17 mouse cellular contexts compared by ENCODE assay signal in genomic region chr17:63807590-63808228, GRCm38 (mm10). TPM values are rescaled to one million over a fixed set of nuclear protein-coding genes. Genes with fewer than 3 reads are reported as not detected.
DNase-seq lines count a peak whose midpoint lies in the region; ATAC-seq lines count a peak whose summit lies in the region.
"Had no signal": no experiment of that assay in that cellular context is flagged by ENCODE, and none has a peak within 500 bp of the region (broad histone marks: within the 10 kb centered on the region; RNA-seq: fewer than 3 reads in every experiment).

No protein-coding gene starts in this region.

- H3K27ac ChIP-seq in heart, embryonic 10.5 days: no peak overlapping the region
- no peak overlapping the region; the same call in 1 of the 2 replicates for H3K27ac ChIP-seq in hindbrain, embryonic 11.5 days (ENCODE audit: low read depth, low read length)
- H3K27ac ChIP-seq in midbrain, embryonic 12.5 days (replicated peaks): 0 out of 2 replicates have a peak overlapping the region, but pooled peaks have one; percentile 35
- H3K27ac ChIP-seq in kidney, embryonic 14.5 days (ENCODE audit: low read depth, low read length): no peak overlapping the region
- H3K27ac ChIP-seq: embryonic facial prominence, embryonic 13.5 days; kidney, embryonic 15.5 days; lung, embryonic 15.5 days had no signal

- H3K27me3 ChIP-seq in heart, embryonic 10.5 days (ENCODE audit: insufficient read depth, poor library complexity, severe bottlenecking): no peaks in the 10 kb centered on the region
- H3K27me3 ChIP-seq in hindbrain, embryonic 11.5 days (ENCODE audit: control insufficient read depth, insufficient read depth, low read length): no peaks in the 10 kb centered on the region
- no peaks in the 10 kb centered on the region for H3K27me3 ChIP-seq in midbrain, embryonic 12.5 days
- H3K27me3 ChIP-seq in kidney, embryonic 14.5 days (ENCODE audit: control insufficient read depth, insufficient read depth, low read length): no peaks in the 10 kb centered on the region
- H3K27me3 ChIP-seq: embryonic facial prominence, embryonic 13.5 days; kidney, embryonic 15.5 days; lung, embryonic 15.5 days had no signal

- no peaks in the 10 kb centered on the region for H3K4me1 ChIP-seq in heart, embryonic 10.5 days
- no peaks in the 10 kb centered on the region for H3K4me1 ChIP-seq in hindbrain, embryonic 11.5 days (replicated peaks; ENCODE audit: control insufficient read depth, insufficient read depth, low read length)
- H3K4me1 ChIP-seq in midbrain, embryonic 12.5 days: peaks cover 20% of the 10 kb centered on the region
- H3K4me1 ChIP-seq in kidney, embryonic 14.5 days (ENCODE audit: control insufficient read depth, insufficient read depth, low read length): no peaks in the 10 kb centered on the region
- H3K4me1 ChIP-seq: lung, embryonic 15.5 days had no signal

- peak; percentile 82 for ATAC-seq in hindbrain, embryonic 11.5 days (ENCODE audit: low FRiP score)
- peak; percentile 90 for ATAC-seq in midbrain, embryonic 12.5 days (ENCODE audit: low FRiP score, low read depth)
- ATAC-seq in kidney, embryonic 14.5 days (ENCODE audit: low FRiP score, low TSS enrichment): no peak

- no peaks in the 10 kb centered on the region for H3K9me3 ChIP-seq in heart, embryonic 10.5 days
- H3K9me3 ChIP-seq in hindbrain, embryonic 11.5 days (ENCODE audit: control insufficient read depth, low read length): no peaks in the 10 kb centered on the region
- no peaks in the 10 kb centered on the region for H3K9me3 ChIP-seq in midbrain, embryonic 12.5 days
- no peaks in the 10 kb centered on the region for H3K9me3 ChIP-seq in kidney, embryonic 14.5 days (ENCODE audit: control insufficient read depth, low read length)
- H3K9me3 ChIP-seq: embryonic facial prominence, embryonic 13.5 days; kidney, embryonic 15.5 days; lung, embryonic 15.5 days; megakaryocyte, embryonic 14.5 days had no signal

- H3K4me3 ChIP-seq in heart, embryonic 10.5 days: no peak overlapping the region
- H3K4me3 ChIP-seq in hindbrain, embryonic 11.5 days (ENCODE audit: low read depth, low read length): no peak overlapping the region
- no peak overlapping the region for H3K4me3 ChIP-seq in midbrain, embryonic 12.5 days
- H3K4me3 ChIP-seq in kidney, embryonic 14.5 days (ENCODE audit: low read length): no peak overlapping the region
- H3K4me3 ChIP-seq: embryonic facial prominence, embryonic 13.5 days; kidney, embryonic 15.5 days; lung, embryonic 15.5 days; megakaryocyte, embryonic 14.5 days had no signal

- H3K9ac ChIP-seq in hindbrain, embryonic 11.5 days (ENCODE audit: low read depth, low read length): no peak overlapping the region
- H3K9ac ChIP-seq in midbrain, embryonic 12.5 days (replicated peaks): no peak overlapping the region
- no peak overlapping the region for H3K9ac ChIP-seq in kidney, embryonic 14.5 days (ENCODE audit: low read depth, low read length)
- H3K9ac ChIP-seq: embryonic facial prominence, embryonic 13.5 days; kidney, embryonic 15.5 days; lung, embryonic 15.5 days had no signal

- DNase-seq in heart, embryonic 10.5 days (ENCODE audit: low spot score): peak; percentile 11
- DNase-seq in heart, adult 8-10 months (ENCODE audit: low spot score): no peak
- DNase-seq in hindbrain, embryonic 11.5 days (ENCODE audit: low spot score): peak; percentile 24
- DNase-seq in retina, postnatal 7 days (ENCODE audit: low read depth, low spot score): peak; percentile 16
- no peak for DNase-seq in thymus, adult 18-20 months
- no peak for DNase-seq in cerebellum, adult 11-12 months
- DNase-seq: adrenal gland, adult 8-10 months; cerebellum, postnatal 14 days; gastrocnemius, postnatal 25 days; thymus, postnatal 4 days had no signal

- WGBS in heart, embryonic 10.5 days: 84% methylated on average over 9 of the region's 9 CpGs
- WGBS in hindbrain, embryonic 11.5 days: 53% methylated on average over 9 of the region's 9 CpGs
- 30% methylated on average over 9 of the region's 9 CpGs for WGBS in midbrain, embryonic 12.5 days
- WGBS in kidney, embryonic 14.5 days: 89% methylated on average over 9 of the region's 9 CpGs

- H3K36me3 ChIP-seq in heart, embryonic 10.5 days: no peaks in the 10 kb centered on the region
- H3K36me3 ChIP-seq in hindbrain, embryonic 11.5 days (ENCODE audit: control insufficient read depth, insufficient read depth, low read length): no peaks in the 10 kb centered on the region
- no peaks in the 10 kb centered on the region for H3K36me3 ChIP-seq in midbrain, embryonic 12.5 days
- H3K36me3 ChIP-seq in kidney, embryonic 14.5 days (ENCODE audit: control insufficient read depth, insufficient read depth, low read length): no peaks in the 10 kb centered on the region
- H3K36me3 ChIP-seq: embryonic facial prominence, embryonic 13.5 days; kidney, embryonic 15.5 days; lung, embryonic 15.5 days had no signal

- H3K4me2 ChIP-seq in hindbrain, embryonic 11.5 days (replicated peaks; ENCODE audit: low read depth, low read length): no peak overlapping the region
- H3K4me2 ChIP-seq in midbrain, embryonic 12.5 days (replicated peaks): no peak overlapping the region
- H3K4me2 ChIP-seq in kidney, embryonic 14.5 days (replicated peaks; ENCODE audit: low read depth, low read length): no peak overlapping the region
- H3K4me2 ChIP-seq: embryonic facial prominence, embryonic 13.5 days; kidney, embryonic 15.5 days; liver, embryonic 11.5 days; lung, embryonic 15.5 days had no signal

RNA-seq across cellular contexts. Expression of gene Fer, which starts 55.2 kb away (rescaled TPM):
- polyA plus RNA-seq in heart, embryonic 10.5 days (2016; fragmentation: Nextera tagmentation; extraction: Ambion mirVana): 26.4 and 28.1 TPM in 2 replicates
- 10 to 100 TPM; 17.1 to 21.6 (median 18.4) TPM for total RNA-seq in heart, adult 8-10 months (2022)
- polyA plus RNA-seq in hindbrain, embryonic 11.5 days (2014; fragmentation: Nextera tagmentation; extraction: Ambion mirVana): 34.2 and 37.6 TPM in 2 replicates
- polyA plus RNA-seq in midbrain, embryonic 12.5 days (2016; fragmentation: Nextera tagmentation; extraction: Ambion mirVana): 29.4 and 33.7 TPM in 2 replicates
- polyA plus RNA-seq in kidney, embryonic 14.5 days (2014; fragmentation: Nextera tagmentation; extraction: Ambion mirVana): 25.3 and 34.1 TPM in 2 replicates

RNA-seq across cellular contexts. Expression of gene A930002H24Rik, which starts 55.9 kb away (rescaled TPM):
- 2.7 TPM in 2 replicates for polyA plus RNA-seq in heart, embryonic 10.5 days (2016; fragmentation: Nextera tagmentation; extraction: Ambion mirVana)
- total RNA-seq in heart, adult 8-10 months (2022): under 1 TPM in 1 of 4 experiments, not detected in 3; 0.81 TPM
- 2.3 and 5.6 TPM in 2 replicates for polyA plus RNA-seq in hindbrain, embryonic 11.5 days (2014; fragmentation: Nextera tagmentation; extraction: Ambion mirVana)
- polyA plus RNA-seq in midbrain, embryonic 12.5 days (2016; fragmentation: Nextera tagmentation; extraction: Ambion mirVana): 1.6 and 3.0 TPM in 2 replicates
- 3.8 and 4.1 TPM in 2 replicates for polyA plus RNA-seq in kidney, embryonic 14.5 days (2014; fragmentation: Nextera tagmentation; extraction: Ambion mirVana)
- total RNA-seq: gastrocnemius, postnatal 25 days had no signal

Comparison
In these comparisons a context has a peak if more than half of its experiments do, and no peak if none do; other contexts are left out.
1. DNase-seq: peak in heart, embryonic 10.5 days (single experiment), hindbrain, embryonic 11.5 days (single experiment) and retina, postnatal 7 days (single experiment); none in heart, adult 8-10 months (single experiment), thymus, adult 18-20 months (0 of 2) and cerebellum, adult 11-12 months (single experiment).